Mouse (Mus musculus): ENCODE measurements around the gene Jkamp. TPM values are rescaled to one million over a fixed set of nuclear protein-coding genes. Genes with fewer than 3 reads are reported as not detected.

Jkamp gene
- polyA plus RNA-seq, 1 experiment from 2014 or later, result 117 TPM

- WGBS, result 82% methylated on average over 6 of the region's 6 CpGs
- Histone ChIP-seq H3K27me3 (ENCODE audit: control insufficient read depth, insufficient read depth, low read depth, low read length) (no peaks in the 10 kb centered on the region; the same call in 1 of the 2 replicates), H3K9me3 (replicated peaks; ENCODE audit: control insufficient read depth, low read length, poor library complexity, severe bottlenecking) (peaks cover 6% of the 10 kb centered on the region), H3K4me1 (ENCODE audit: control insufficient read depth, insufficient read depth, low read length) (no peaks in the 10 kb centered on the region), H3K4me3 (ENCODE audit: low read depth, low read length) (no peak overlapping the region), H3K36me3 (ENCODE audit: control insufficient read depth, insufficient read depth, low read length) (no peaks in the 10 kb centered on the region), H3K9ac (ENCODE audit: low read depth, low read length) (no peak overlapping the region), H3K27ac (ENCODE audit: low read length) (no peak overlapping the region), H3K4me2 (ENCODE audit: low read length) (no peak overlapping the region)
- no peak for ATAC-seq
Observed at GRCm38 (mm10) chr12:72052571-72052970, 32.8 kb upstream of the Jkamp start.

- Histone ChIP-seq H3K9ac (ENCODE audit: low read depth, low read length) (no peak overlapping the region), H3K4me1 (ENCODE audit: control insufficient read depth, insufficient read depth, low read length) (no peaks in the 10 kb centered on the region), H3K4me2 (ENCODE audit: low read length) (no peak overlapping the region), H3K27me3 (ENCODE audit: control insufficient read depth, insufficient read depth, low read depth, low read length) (no peaks in the 10 kb centered on the region; the same call in 1 of the 2 replicates), H3K4me3 (ENCODE audit: low read depth, low read length) (no peak overlapping the region), H3K9me3 (replicated peaks; ENCODE audit: control insufficient read depth, low read length, poor library complexity, severe bottlenecking) (peaks cover 6% of the 10 kb centered on the region), H3K36me3 (ENCODE audit: control insufficient read depth, insufficient read depth, low read length) (no peaks in the 10 kb centered on the region), H3K27ac (ENCODE audit: low read length) (no peak overlapping the region)
- 40% methylated on average over 6 of the region's 6 CpGs for WGBS
- ATAC-seq, result no peak
Observed at GRCm38 (mm10) chr12:72053303-72053702, 32.1 kb upstream of the Jkamp start.

GRCm38 (mm10) chr12:72053851-72054250, 31.5 kb upstream of the Jkamp start:
- Histone ChIP-seq H3K4me2 (ENCODE audit: low read length) (no peak overlapping the region), H3K4me1 (ENCODE audit: control insufficient read depth, insufficient read depth, low read length) (no peaks in the 10 kb centered on the region), H3K27ac (ENCODE audit: low read length) (no peak overlapping the region), H3K4me3 (ENCODE audit: low read depth, low read length) (no peak overlapping the region), H3K9ac (ENCODE audit: low read depth, low read length) (no peak overlapping the region), H3K36me3 (ENCODE audit: control insufficient read depth, insufficient read depth, low read length) (no peaks in the 10 kb centered on the region), H3K27me3 (ENCODE audit: control insufficient read depth, insufficient read depth, low read depth, low read length) (no peaks in the 10 kb centered on the region; the same call in 1 of the 2 replicates), H3K9me3 (replicated peaks; ENCODE audit: control insufficient read depth, low read length, poor library complexity, severe bottlenecking) (peaks cover 6% of the 10 kb centered on the region)
- ATAC-seq, result no peak
- 15% methylated on average over 6 of the region's 6 CpGs for WGBS

- no peaks in the 10 kb centered on the region for H3K36me3 ChIP-seq (ENCODE audit: control insufficient read depth, insufficient read depth, low read length)
- 100% methylated on average over 1 of the region's 1 CpGs for WGBS
- H3K4me3 ChIP-seq (ENCODE audit: low read depth, low read length), result no peak overlapping the region
- no peak overlapping the region for H3K4me2 ChIP-seq (ENCODE audit: low read length)
- H3K9me3 ChIP-seq (replicated peaks; ENCODE audit: control insufficient read depth, low read length, poor library complexity, severe bottlenecking), result no peaks in the 10 kb centered on the region
- no peak overlapping the region for H3K27ac ChIP-seq (ENCODE audit: low read length)
- ATAC-seq, result no peak
- H3K27me3 ChIP-seq (ENCODE audit: control insufficient read depth, insufficient read depth, low read depth, low read length), result no peaks in the 10 kb centered on the region
- H3K9ac ChIP-seq (ENCODE audit: low read depth, low read length), result no peak overlapping the region
- H3K4me1 ChIP-seq (ENCODE audit: control insufficient read depth, insufficient read depth, low read length), result no peaks in the 10 kb centered on the region
Observed at GRCm38 (mm10) chr12:72057780-72058179, 27.6 kb upstream of the Jkamp start.

- 0 out of 2 replicates have a peak, but pooled peaks have one; percentile 2 for ATAC-seq
- Histone ChIP-seq H3K9ac (ENCODE audit: low read depth, low read length) (peak overlapping the region; percentile 93), H3K27ac (ENCODE audit: low read length) (peak overlapping the region; percentile 95), H3K27me3 (ENCODE audit: control insufficient read depth, insufficient read depth, low read depth, low read length) (no peaks in the 10 kb centered on the region), H3K9me3 (replicated peaks; ENCODE audit: control insufficient read depth, low read length, poor library complexity, severe bottlenecking) (no peaks in the 10 kb centered on the region), H3K4me3 (ENCODE audit: low read depth, low read length) (peak overlapping the region; percentile 81), H3K4me2 (ENCODE audit: low read length) (peak overlapping the region; percentile 89), H3K36me3 (ENCODE audit: control insufficient read depth, insufficient read depth, low read length) (no peaks in the 10 kb centered on the region), H3K4me1 (ENCODE audit: control insufficient read depth, insufficient read depth, low read length) (peaks cover 12% of the 10 kb centered on the region)
- 3% methylated on average over 39 of the region's 40 CpGs for WGBS
Observed at GRCm38 (mm10) chr12:72069626-72070326, 15.6 kb upstream of the Jkamp start.

- Histone ChIP-seq H3K36me3 (ENCODE audit: control insufficient read depth, insufficient read depth, low read length) (peaks cover 4% of the 10 kb centered on the region; the same call in 1 of the 2 replicates), H3K4me1 (ENCODE audit: control insufficient read depth, insufficient read depth, low read length) (peaks cover 12% of the 10 kb centered on the region), H3K4me2 (ENCODE audit: low read length) (peak within 1 kb of the TSS; percentile 89), H3K4me3 (ENCODE audit: low read depth, low read length) (peak within 1 kb of the TSS; percentile 81), H3K27me3 (ENCODE audit: control insufficient read depth, insufficient read depth, low read depth, low read length) (no peaks in the 10 kb centered on the region), H3K27ac (ENCODE audit: low read length) (peak within 1 kb of the TSS; percentile 95), H3K9me3 (replicated peaks; ENCODE audit: control insufficient read depth, low read length, poor library complexity, severe bottlenecking) (no peaks in the 10 kb centered on the region), H3K9ac (ENCODE audit: low read depth, low read length) (peak within 1 kb of the TSS; percentile 93)
- WGBS, result under 1% methylated on average over 93 of the region's 94 CpGs
- ATAC-seq, result peak; percentile 92
Observed at GRCm38 (mm10) chr12:72070327-72071269, 14.8 kb upstream of the Jkamp start, which contains the start of gene Gpr135. Gpr135 (minus strand) TSS chr12:72071125.

GRCm38 (mm10) chr12:72078248-72078647, 7.1 kb upstream of the Jkamp start:
- 95% methylated on average over 3 of the region's 3 CpGs for WGBS

GRCm38 (mm10) chr12:72081961-72082360, 3.4 kb upstream of the Jkamp start:
- Histone ChIP-seq H3K4me2 (ENCODE audit: low read length) (peak overlapping the region; percentile 52; the same call in 1 of the 2 replicates), H3K36me3 (ENCODE audit: control insufficient read depth, insufficient read depth, low read length) (no peaks in the 10 kb centered on the region), H3K27me3 (ENCODE audit: control insufficient read depth, insufficient read depth, low read depth, low read length) (no peaks in the 10 kb centered on the region), H3K4me3 (ENCODE audit: low read depth, low read length) (no peak overlapping the region), H3K4me1 (ENCODE audit: control insufficient read depth, insufficient read depth, low read length) (peaks cover 9% of the 10 kb centered on the region), H3K9me3 (replicated peaks; ENCODE audit: control insufficient read depth, low read length, poor library complexity, severe bottlenecking) (no peaks in the 10 kb centered on the region), H3K27ac (ENCODE audit: low read length) (no peak overlapping the region), H3K9ac (ENCODE audit: low read depth, low read length) (no peak overlapping the region)
- no peak for ATAC-seq
- WGBS, result 73% methylated on average over 3 of the region's 3 CpGs

More at GRCm38 (mm10) chr12:72078248-72078647, 7.1 kb upstream of the Jkamp start:
- Histone ChIP-seq H3K4me3 (ENCODE audit: low read depth, low read length) (no peak overlapping the region), H3K9me3 (replicated peaks; ENCODE audit: control insufficient read depth, low read length, poor library complexity, severe bottlenecking) (no peaks in the 10 kb centered on the region), H3K27ac (ENCODE audit: low read length) (no peak overlapping the region), H3K4me2 (ENCODE audit: low read length) (no peak overlapping the region), H3K4me1 (ENCODE audit: control insufficient read depth, insufficient read depth, low read length) (peaks cover 4% of the 10 kb centered on the region), H3K36me3 (ENCODE audit: control insufficient read depth, insufficient read depth, low read length) (peaks cover 4% of the 10 kb centered on the region; the same call in 1 of the 2 replicates), H3K27me3 (ENCODE audit: control insufficient read depth, insufficient read depth, low read depth, low read length) (no peaks in the 10 kb centered on the region), H3K9ac (ENCODE audit: low read depth, low read length) (no peak overlapping the region)
- ATAC-seq, result no peak

Data from midbrain, embryonic 16.5 days (tissue).